ENCODE assay signal across 12 mouse cellular contexts in the genomic region with DNA sequence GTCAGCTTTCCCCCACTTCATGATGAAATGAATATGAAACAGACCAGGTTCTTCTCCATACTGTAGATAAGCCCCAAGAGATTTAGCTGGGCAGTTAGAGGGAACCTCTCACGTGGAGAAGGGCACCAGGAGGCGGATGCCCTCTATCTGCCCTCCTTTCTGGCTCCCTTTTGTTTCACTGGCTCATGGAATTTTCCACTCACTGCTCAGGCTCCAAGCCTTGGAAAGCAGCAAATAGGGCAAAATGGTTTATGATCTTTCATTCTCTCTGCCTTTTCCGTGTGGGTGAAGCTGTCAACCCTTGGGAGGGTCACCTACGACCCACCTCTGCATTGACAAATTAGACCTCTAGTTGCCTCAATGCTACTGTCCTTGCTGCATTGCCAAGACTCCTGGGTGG. TPM values are rescaled to one million over a fixed set of nuclear protein-coding genes. Genes with fewer than 3 reads are reported as not detected.
A peak's percentile ranks its signal among the peaks of the same experiment; 100 is the strongest.
DNase-seq lines count a peak whose midpoint lies in the region; ATAC-seq and TF ChIP-seq lines count a peak whose summit lies in the region.
"Had no signal": no experiment of that assay in that cellular context is flagged by ENCODE, and none has a peak within 500 bp of the region (broad histone marks: within the 10 kb centered on the region; RNA-seq: fewer than 3 reads in every experiment).

No protein-coding gene starts in this region.

- no peaks in the 10 kb centered on the region for H3K36me3 ChIP-seq in testis, adult 2 months (ENCODE audit: control insufficient read depth, insufficient read depth, low read length)
- H3K36me3 ChIP-seq in heart, postnatal 0 days (replicated peaks; ENCODE audit: control insufficient read depth, insufficient read depth, low read length): no peaks in the 10 kb centered on the region
- H3K36me3 ChIP-seq in lung, postnatal 0 days (ENCODE audit: insufficient read depth, low read length): no peaks in the 10 kb centered on the region
- H3K36me3 ChIP-seq in midbrain, embryonic 11.5 days (ENCODE audit: control insufficient read depth, insufficient read depth, low read length): no peaks in the 10 kb centered on the region
- H3K36me3 ChIP-seq: forebrain, embryonic 12.5 days; limb, embryonic 12.5 days; stomach, embryonic 15.5 days had no signal

- H3K4me3 ChIP-seq in testis, adult 2 months (ENCODE audit: control insufficient read depth, low read depth, low read length): peak overlapping the region; percentile 9; the same call in 1 of the 2 replicates
- H3K4me3 ChIP-seq in heart, postnatal 0 days (ENCODE audit: low read depth, low read length): no peak overlapping the region
- H3K4me3 ChIP-seq in lung, postnatal 0 days (ENCODE audit: low read depth, low read length): no peak overlapping the region
- H3K4me3 ChIP-seq in midbrain, embryonic 11.5 days (ENCODE audit: low read depth, low read length): no peak overlapping the region
- H3K4me3 ChIP-seq: forebrain, embryonic 12.5 days; limb, embryonic 12.5 days; stomach, embryonic 15.5 days had no signal

- H3K4me1 ChIP-seq in testis, adult 2 months (ENCODE audit: control insufficient read depth, insufficient read depth, low read length): no peaks in the 10 kb centered on the region
- H3K4me1 ChIP-seq in heart, postnatal 0 days (ENCODE audit: control insufficient read depth, insufficient read depth): peaks cover 8% of the 10 kb centered on the region; the same call in 1 of the 2 replicates
- H3K4me1 ChIP-seq in lung, postnatal 0 days (ENCODE audit: insufficient read depth, low read depth, low read length): no peaks in the 10 kb centered on the region
- H3K4me1 ChIP-seq in midbrain, embryonic 11.5 days (ENCODE audit: control insufficient read depth, insufficient read depth, low read length): no peaks in the 10 kb centered on the region
- H3K4me1 ChIP-seq: limb, embryonic 12.5 days; stomach, embryonic 15.5 days had no signal

- no peak overlapping the region for H3K9ac ChIP-seq in heart, postnatal 0 days (replicated peaks; ENCODE audit: low read depth, low read length)
- no peak overlapping the region for H3K9ac ChIP-seq in lung, postnatal 0 days (replicated peaks; ENCODE audit: low read depth)
- H3K9ac ChIP-seq in midbrain, embryonic 11.5 days (ENCODE audit: low read length): no peak overlapping the region
- H3K9ac ChIP-seq: forebrain, embryonic 12.5 days; limb, embryonic 12.5 days; stomach, embryonic 15.5 days had no signal

- no peak overlapping the region for H3K27ac ChIP-seq in testis, adult 2 months (ENCODE audit: control insufficient read depth, insufficient read depth, low read depth, low read length)
- H3K27ac ChIP-seq in heart, postnatal 0 days (ENCODE audit: low read depth): peak overlapping the region; percentile 64
- no peak overlapping the region for H3K27ac ChIP-seq in lung, postnatal 0 days (ENCODE audit: low read length)
- no peak overlapping the region for H3K27ac ChIP-seq in midbrain, embryonic 11.5 days (ENCODE audit: low read depth, low read length)
- H3K27ac ChIP-seq: forebrain, embryonic 12.5 days; limb, embryonic 12.5 days; stomach, embryonic 15.5 days had no signal

- 45% methylated on average over 4 of the region's 4 CpGs for WGBS in heart, postnatal 0 days
- 56% methylated on average over 4 of the region's 4 CpGs for WGBS in lung, postnatal 0 days
- 67% methylated on average over 4 of the region's 4 CpGs for WGBS in midbrain, embryonic 11.5 days

- peak; percentile 53 for DNase-seq in cerebellum, adult 9-11 months
- DNase-seq in testis, postnatal 14 days (ENCODE audit: low spot score): no peak
- DNase-seq in heart, postnatal 0 days (ENCODE audit: low spot score): peak; percentile 59
- no peak for DNase-seq in ovary, postnatal 36 days (ENCODE audit: low spot score)
- no peak for DNase-seq in lung, postnatal 0 days (ENCODE audit: low spot score)
- no peak for DNase-seq in midbrain, embryonic 11.5 days (ENCODE audit: low spot score, missing footprints)
- DNase-seq: lung, postnatal 10 days had no signal

- no peaks in the 10 kb centered on the region for H3K9me3 ChIP-seq in heart, postnatal 0 days (replicated peaks; ENCODE audit: control insufficient read depth, low read length)
- H3K9me3 ChIP-seq in lung, postnatal 0 days (ENCODE audit: low read length): no peaks in the 10 kb centered on the region
- no peaks in the 10 kb centered on the region for H3K9me3 ChIP-seq in midbrain, embryonic 11.5 days (ENCODE audit: control insufficient read depth, low read length)
- H3K9me3 ChIP-seq: forebrain, embryonic 12.5 days; limb, embryonic 12.5 days; stomach, embryonic 15.5 days had no signal

- TF ChIP-seq EP300 in heart, postnatal 0 days (IDR thresholded peaks at IDR 0.05; ENCODE audit: low read depth): no peak
- TF ChIP-seq EP300 in lung, postnatal 0 days (IDR thresholded peaks at IDR 0.05): no peak

- no peak for TF ChIP-seq POLR2A in testis, adult 2 months (IDR thresholded peaks at IDR 0.05; ENCODE audit: control insufficient read depth, low read depth, low read length)

- TF ChIP-seq CTCF in testis, adult 2 months (IDR thresholded peaks at IDR 0.05; ENCODE audit: control insufficient read depth, insufficient read depth, insufficient replicate concordance, low read depth, low read length): no peak
- no peak for TF ChIP-seq CTCF in heart, postnatal 0 days (IDR thresholded peaks at IDR 0.05; ENCODE audit: low read depth)
- TF ChIP-seq CTCF in lung, postnatal 0 days (IDR thresholded peaks at IDR 0.05): no peak

- no peak overlapping the region for H3K4me2 ChIP-seq in heart, postnatal 0 days (ENCODE audit: low read depth, low read length)
- H3K4me2 ChIP-seq in lung, postnatal 0 days (replicated peaks; ENCODE audit: low read depth, low read length): no peak overlapping the region
- H3K4me2 ChIP-seq in midbrain, embryonic 11.5 days: no peak overlapping the region
- H3K4me2 ChIP-seq: forebrain, embryonic 12.5 days; limb, embryonic 12.5 days; stomach, embryonic 15.5 days had no signal

- no peaks in the 10 kb centered on the region for H3K27me3 ChIP-seq in testis, adult 2 months (ENCODE audit: control insufficient read depth, insufficient read depth, low read length)
- no peaks in the 10 kb centered on the region for H3K27me3 ChIP-seq in heart, postnatal 0 days (ENCODE audit: control insufficient read depth, insufficient read depth, low read length)
- no peaks in the 10 kb centered on the region for H3K27me3 ChIP-seq in lung, postnatal 0 days (replicated peaks; ENCODE audit: insufficient read depth, low read length)
- no peaks in the 10 kb centered on the region for H3K27me3 ChIP-seq in midbrain, embryonic 11.5 days (ENCODE audit: control insufficient read depth, insufficient read depth, low read length)
- H3K27me3 ChIP-seq: forebrain, embryonic 12.5 days; limb, embryonic 12.5 days; stomach, embryonic 15.5 days had no signal

- ATAC-seq in cerebellum, adult (ENCODE audit: insufficient number of reproducible peaks, low FRiP score, low TSS enrichment): no peak
- peak; percentile 84 for ATAC-seq in heart, postnatal 0 days (ENCODE audit: insufficient read depth, low read depth)
- ATAC-seq in lung, postnatal 0 days: no peak
- ATAC-seq in midbrain, embryonic 11.5 days (ENCODE audit: low FRiP score): no peak

RNA-seq across cellular contexts. Expression of a gene that starts 27.8 kb away (rescaled TPM):
- polyA plus RNA-seq in testis, adult 2 months (2012; rRNA removed): 16.9 and 19.5 TPM in 2 replicates
- 2.2 and 2.5 TPM in 2 replicates for total RNA-seq in heart, postnatal 0 days (2014; rRNA removed; ENCODE audit: low replicate concordance)
- 9.1 and 10.1 TPM in 2 replicates for polyA plus RNA-seq in heart, postnatal 0 days (2015; fragmentation: Nextera tagmentation; extraction: Ambion mirVana)
- 10.8 and 11.9 TPM in 2 replicates for polyA plus RNA-seq in lung, postnatal 0 days (2015; fragmentation: Nextera tagmentation; extraction: Ambion mirVana)
- 15.6 and 16.5 TPM in 2 replicates for polyA plus RNA-seq in midbrain, embryonic 11.5 days (2014; fragmentation: Nextera tagmentation; extraction: Ambion mirVana)

RNA-seq across cellular contexts. Expression of a gene that starts 36.2 kb away (rescaled TPM):
- 1.1 and 1.4 TPM in 2 replicates for polyA plus RNA-seq in testis, adult 2 months (2012; rRNA removed)
- total RNA-seq in heart, postnatal 0 days (2014; rRNA removed; ENCODE audit: low replicate concordance): not detected in 2 replicates
- polyA plus RNA-seq in heart, postnatal 0 days (2015; fragmentation: Nextera tagmentation; extraction: Ambion mirVana): 0.03 TPM in 2 replicates
- polyA plus RNA-seq in lung, postnatal 0 days (2015; fragmentation: Nextera tagmentation; extraction: Ambion mirVana): 0.02 and 0.07 TPM in 2 replicates
- 0.07 and 0.23 TPM in 2 replicates for polyA plus RNA-seq in midbrain, embryonic 11.5 days (2014; fragmentation: Nextera tagmentation; extraction: Ambion mirVana)
- polyA plus RNA-seq: forebrain, embryonic 12.5 days; limb, embryonic 12.5 days had no signal

RNA-seq across cellular contexts. Expression of a gene that starts 49.6 kb away (rescaled TPM):
- 3.0 and 3.3 TPM in 2 replicates for polyA plus RNA-seq in testis, adult 2 months (2012; rRNA removed)
- total RNA-seq in heart, postnatal 0 days (2014; rRNA removed; ENCODE audit: low replicate concordance): 22.7 and 61.8 TPM in 2 replicates
- polyA plus RNA-seq in heart, postnatal 0 days (2015; fragmentation: Nextera tagmentation; extraction: Ambion mirVana): 42.4 and 42.8 TPM in 2 replicates
- polyA plus RNA-seq in lung, postnatal 0 days (2015; fragmentation: Nextera tagmentation; extraction: Ambion mirVana): 34.0 and 37.6 TPM in 2 replicates
- polyA plus RNA-seq in midbrain, embryonic 11.5 days (2014; fragmentation: Nextera tagmentation; extraction: Ambion mirVana): 55.5 and 56.5 TPM in 2 replicates

Comparison
In these comparisons a context has a peak if more than half of its experiments do, and no peak if none do; other contexts are left out.
1. DNase-seq: peak in cerebellum, adult 9-11 months (single experiment) and heart, postnatal 0 days (single experiment); none in testis, postnatal 14 days (single experiment), ovary, postnatal 36 days (single experiment), lung, postnatal 0 days (single experiment) and midbrain, embryonic 11.5 days (single experiment).